Mouse (Mus musculus) liver, postnatal 0 days (tissue): ENCODE data around the gene Syce1l.

ENCODE experiments used
- CTCF ChIP-seq: sonication (generic); IDR thresholded peaks from 2 replicates; pipeline ENCODE4 v1.5.1; 2016; ENCODE audit warnings: antibody characterized with exemption, low read depth
- EP300 ChIP-seq: IDR thresholded peaks from 2 replicates; pipeline ENCODE4 v1.6.1; 2016; ENCODE audit warnings: antibody characterized with exemption, low read depth, mild to moderate bottlenecking

GRCm38 (mm10) chr8:113665036-113665435, 22.0 kb downstream of the Syce1l start:
- TF ChIP-seq CTCF, result no peak
- no peak for TF ChIP-seq EP300
